Mouse (Mus musculus) liver, adult 2 months (tissue): ENCODE data around the gene Add2.

Source experiments
- CTCF ChIP-seq: fragments of 200-500 bp; IDR thresholded peaks from 2 replicates; pipeline ENCODE4 v1.5.1; 2011; ENCODE audit warnings: low read depth, low read length, control low read depth
- POLR2A ChIP-seq: fragments of 200-500 bp; IDR thresholded peaks from 2 replicates; pipeline ENCODE4 v1.6.1; 2011; ENCODE audit warnings: low read length, control low read depth; ENCODE audit not compliant: insufficient read depth; ENCODE audit errors: extremely low read depth

- TF ChIP-seq CTCF: peak; percentile 71
- no peak for TF ChIP-seq POLR2A
Measured at GRCm38 (mm10) chr6:86128504-86128903, 100.0 kb downstream of the Add2 start.
